Mouse (Mus musculus) right cerebral cortex, postnatal 4 days (tissue): ENCODE measurements at regions not wholly inside any gene's neighbourhood (a gene's known extent, or its start where the extent isn't known, plus 50 kb on each side); places are given as distances from the start of the nearest gene placed in this dataset.
"Not testable (repeated sequence)": the region's sequence is repeated elsewhere in the genome, so short reads cannot be mapped to it uniquely, and the experiment has no call there.

Experiments
- DNase-seq: peaks from one replicate; pipeline ENCODE4 v3.0.0-alpha.2; 2022

DNA sequence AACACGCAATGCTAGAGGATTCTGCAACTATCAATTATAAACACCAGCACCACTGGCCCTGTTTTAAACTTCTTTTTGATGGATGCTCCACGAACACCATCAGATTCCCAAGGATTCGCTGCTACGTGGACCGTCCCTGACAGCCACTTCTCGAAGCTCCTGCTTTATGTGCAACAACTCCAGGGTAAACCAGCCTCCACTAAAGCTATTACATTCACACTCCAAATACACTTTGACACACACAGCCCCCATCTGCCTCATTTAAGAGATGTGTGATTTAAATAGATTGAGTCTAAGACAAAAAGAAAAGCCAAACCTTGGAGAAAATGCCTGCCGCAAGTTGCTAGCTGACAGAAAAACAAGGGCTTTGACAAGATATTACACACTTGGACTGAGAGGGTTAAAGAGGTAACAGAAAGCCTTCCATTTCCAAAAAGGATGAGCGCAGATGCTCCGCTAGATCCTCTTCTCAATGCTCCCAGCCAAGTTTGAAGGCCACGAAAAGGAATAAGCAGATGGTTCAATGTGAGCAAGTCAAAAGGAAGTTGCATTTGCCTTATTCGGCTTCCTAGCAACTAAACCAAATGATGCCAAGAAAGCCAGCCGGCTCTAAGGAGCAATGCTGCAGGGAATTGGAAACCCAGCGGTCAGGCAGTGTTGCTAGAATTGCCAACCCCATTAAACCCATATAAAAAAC lies 54.0 kb upstream of the Cnep1r1 start:
- DNase-seq, result peak; percentile 11

DNA sequence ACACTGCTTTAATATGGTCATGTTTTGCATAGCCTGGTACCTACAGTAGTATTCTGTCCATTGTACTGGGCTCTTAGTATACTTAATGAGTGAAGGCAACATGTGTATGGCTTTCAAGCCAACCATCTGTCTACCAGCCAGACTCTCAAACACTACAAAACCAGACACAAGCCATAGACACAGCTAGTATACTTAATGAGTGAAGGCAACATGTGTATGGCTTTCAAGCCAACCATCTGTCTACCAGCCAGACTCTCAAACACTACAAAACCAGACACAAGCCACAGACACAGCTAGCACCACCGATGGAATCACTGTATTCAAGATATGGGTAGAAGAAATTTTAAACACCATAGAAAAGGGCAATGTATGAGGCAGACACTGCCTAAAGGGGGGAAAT lies 59.5 kb upstream of the Cnep1r1 start:
- DNase-seq, result not testable (repeated sequence)

- DNase-seq, result no peak
Measured at GRCm38 (mm10) chr8:88057686-88058234, 60.8 kb upstream of the Cnep1r1 start.

DNA sequence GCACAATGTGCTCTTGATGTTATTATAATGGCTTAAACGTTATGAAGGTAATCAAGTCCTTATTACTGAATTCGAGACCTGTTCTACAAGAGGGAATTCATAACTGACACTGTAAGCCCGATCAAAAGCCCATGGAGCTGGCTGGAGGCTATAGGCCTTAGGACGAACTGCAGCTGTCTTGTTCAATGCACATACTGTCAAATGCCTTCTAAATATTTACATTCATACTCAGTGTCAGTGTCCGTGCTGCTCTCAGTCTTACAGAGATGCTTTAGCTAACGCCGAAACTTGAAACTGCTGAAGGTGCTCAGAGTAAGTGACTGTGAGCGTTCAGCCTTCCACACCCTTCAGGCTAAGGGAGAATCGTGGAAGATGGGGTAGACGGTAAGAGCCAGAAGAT lies 67.9 kb upstream of the Cnep1r1 start:
- DNase-seq, result no peak

GRCm38 (mm10) chr8:88049091-88049490 lies 69.5 kb upstream of the Cnep1r1 start:
- DNase-seq, result no peak

DNA sequence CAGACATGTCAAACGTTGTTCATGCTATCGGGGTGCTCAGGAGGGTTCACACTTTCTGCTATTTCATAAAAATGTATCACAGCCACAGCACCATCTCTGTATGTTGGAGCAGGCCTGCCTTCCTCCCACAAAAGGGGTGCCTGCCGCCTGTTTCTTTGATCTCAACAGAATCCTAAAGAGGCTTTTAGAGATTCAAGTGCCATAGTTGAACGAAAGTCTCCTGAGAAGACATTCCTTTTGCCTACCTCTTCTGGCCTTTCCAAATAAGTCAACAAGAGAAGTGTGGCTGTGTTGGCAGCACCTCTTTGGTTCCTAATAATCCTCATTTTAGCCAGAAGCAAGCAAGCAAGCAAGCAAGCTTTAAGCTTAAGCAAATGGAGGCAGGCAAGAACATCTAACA lies 72.6 kb upstream of the Cnep1r1 start:
- DNase-seq, result no peak

DNA sequence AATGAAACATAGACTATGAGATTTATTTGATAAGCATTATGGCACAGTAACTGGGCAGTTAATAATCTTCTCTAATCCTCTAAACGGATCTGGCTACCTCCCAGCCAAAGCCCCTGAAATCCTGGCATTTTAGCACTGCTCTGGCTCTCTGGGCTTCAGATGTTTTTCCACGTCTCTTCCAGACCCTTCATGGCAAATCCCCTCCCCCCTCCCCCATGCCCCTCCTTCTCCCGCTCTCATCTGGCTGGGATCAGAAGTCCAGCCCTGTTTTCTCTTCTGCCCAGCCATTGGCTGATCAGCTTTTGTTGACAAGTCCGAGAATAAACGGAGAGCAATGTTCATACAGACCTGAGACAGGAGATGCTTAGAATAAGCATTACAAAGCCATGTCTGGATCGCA lies 79.3 kb upstream of the Cnep1r1 start:
- no peak for DNase-seq

DNA sequence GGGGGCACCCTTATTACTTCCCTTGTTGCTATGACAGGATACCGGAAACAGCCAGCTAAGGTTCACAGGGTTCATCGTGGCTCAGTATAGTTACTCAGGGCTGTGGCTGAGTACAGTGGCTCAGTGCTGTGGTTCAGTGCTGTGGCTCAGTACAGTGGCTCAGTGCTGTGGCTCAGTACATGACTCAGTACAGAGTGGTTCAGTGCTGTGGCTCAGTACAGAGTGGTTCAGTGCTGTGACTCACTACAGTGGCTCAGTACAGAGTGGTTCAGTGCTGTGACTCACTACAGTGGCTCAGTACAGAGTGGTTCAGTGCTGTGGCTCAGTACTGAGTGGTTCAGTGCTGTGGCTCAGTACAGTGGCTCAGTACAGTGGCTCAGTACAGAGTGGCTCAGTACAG lies 78.6 kb upstream of the Zfp423 start:
- DNase-seq, result no peak

DNA sequence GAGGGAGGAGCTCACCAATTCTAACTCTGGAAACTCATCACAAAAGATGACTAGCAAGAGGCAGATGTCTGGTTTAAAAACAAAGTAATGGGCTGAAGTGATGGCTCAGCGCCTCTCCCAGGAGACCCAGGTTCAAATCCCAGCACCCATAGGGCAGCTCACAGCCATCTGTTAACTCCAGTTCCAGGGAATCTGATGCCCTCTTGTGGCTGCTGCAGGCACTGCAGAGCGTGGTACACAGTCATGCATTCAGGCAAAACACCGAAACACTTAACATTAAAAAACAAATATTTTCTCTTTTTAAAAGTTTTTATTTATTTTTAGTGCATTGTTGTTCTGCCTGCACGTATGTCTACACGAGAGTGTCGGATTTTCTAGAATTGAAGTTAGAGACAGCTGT lies 73.7 kb upstream of the Zfp423 start:
- no peak for DNase-seq

DNA sequence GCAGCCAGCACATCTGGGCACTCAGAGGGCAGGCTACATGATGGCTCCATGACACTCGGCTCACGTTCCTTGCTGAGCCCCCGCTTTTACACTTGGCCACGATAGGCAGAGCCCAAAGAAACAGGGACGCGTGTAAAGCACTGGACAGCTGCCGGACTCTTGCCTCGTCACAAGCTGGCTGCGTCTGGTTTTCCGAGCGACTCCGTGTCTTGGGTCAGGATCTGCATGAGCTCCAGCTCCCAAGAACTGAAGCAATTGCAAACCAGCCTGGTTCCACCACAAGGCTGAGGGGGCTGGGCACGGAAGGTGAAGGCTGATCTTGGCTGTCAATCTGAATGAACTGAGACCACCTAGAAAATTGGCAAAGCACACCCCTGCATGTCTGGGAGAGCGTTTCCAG lies 65.1 kb upstream of the Zfp423 start:
- no peak for DNase-seq

DNA sequence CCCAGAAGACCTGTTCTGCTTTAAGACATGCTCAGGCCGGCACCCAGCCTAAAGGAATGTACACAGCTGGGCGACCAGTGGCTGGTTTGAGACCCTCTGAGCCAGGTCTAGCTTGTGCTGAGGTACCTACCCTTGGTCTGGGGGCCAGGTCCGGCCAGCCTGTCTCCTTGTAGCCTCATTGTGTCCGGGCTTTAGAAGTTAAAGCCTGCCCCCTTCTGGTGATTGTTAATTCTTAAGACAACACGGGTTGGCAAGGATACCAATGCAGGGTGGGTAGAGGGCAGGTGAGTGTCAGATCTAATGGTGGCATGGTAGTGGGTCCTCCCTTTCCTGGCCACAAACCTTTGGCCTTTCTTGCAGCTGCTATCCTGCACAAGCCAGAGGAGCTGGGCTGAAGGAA lies 64.0 kb upstream of the Zfp423 start:
- peak; percentile 12 for DNase-seq

- DNase-seq, result peak; percentile 6
Measured at GRCm38 (mm10) chr8:88022776-88023385, 63.5 kb upstream of the Zfp423 start.

- no peak for DNase-seq
Measured at GRCm38 (mm10) chr8:88019243-88020115, 60.1 kb upstream of the Zfp423 start.

- DNase-seq, result no peak
Measured at GRCm38 (mm10) chr8:88018494-88018893, 59.1 kb upstream of the Zfp423 start.

DNA sequence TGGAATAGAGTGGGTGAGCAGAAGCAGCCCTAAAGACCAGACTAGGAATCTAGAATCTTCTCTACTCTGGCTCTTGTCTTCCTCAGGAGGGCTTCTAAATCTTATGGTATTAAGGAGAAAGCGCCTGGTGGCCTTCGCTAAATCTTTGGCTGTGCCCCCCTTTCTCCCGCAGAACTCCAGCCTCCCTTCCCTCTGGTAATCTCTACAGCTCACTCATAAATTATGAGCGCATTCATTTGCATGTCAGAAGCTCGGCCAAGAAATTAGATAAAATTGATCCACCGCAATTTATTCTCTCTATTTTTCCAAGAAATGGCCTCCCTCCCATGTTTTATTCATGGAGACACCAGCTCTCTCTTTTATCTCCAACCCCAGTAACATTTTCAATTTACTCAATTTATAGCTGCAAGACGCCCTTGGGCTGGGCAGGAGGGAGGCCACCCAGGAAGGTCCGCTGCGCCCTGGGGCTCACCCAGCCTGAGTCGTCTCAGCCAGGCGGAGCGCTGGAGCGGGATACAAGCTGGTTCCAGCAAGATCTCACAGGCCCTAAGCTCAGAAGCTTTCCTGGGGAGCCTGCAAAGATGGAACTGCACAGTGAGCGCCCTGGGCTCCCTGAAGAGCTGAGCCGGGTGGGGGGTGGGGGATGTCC lies 52.9 kb upstream of the Zfp423 start:
- no peak for DNase-seq

- peak; percentile 16 for DNase-seq
Measured at GRCm38 (mm10) chr8:88010566-88010965, 51.2 kb upstream of the Zfp423 start.

GRCm38 (mm10) chr8:88009878-88010277 lies 50.5 kb upstream of the Zfp423 start:
- DNase-seq, result no peak
